Mouse (Mus musculus): ENCODE results near the gene Dnaic1.

DNA sequence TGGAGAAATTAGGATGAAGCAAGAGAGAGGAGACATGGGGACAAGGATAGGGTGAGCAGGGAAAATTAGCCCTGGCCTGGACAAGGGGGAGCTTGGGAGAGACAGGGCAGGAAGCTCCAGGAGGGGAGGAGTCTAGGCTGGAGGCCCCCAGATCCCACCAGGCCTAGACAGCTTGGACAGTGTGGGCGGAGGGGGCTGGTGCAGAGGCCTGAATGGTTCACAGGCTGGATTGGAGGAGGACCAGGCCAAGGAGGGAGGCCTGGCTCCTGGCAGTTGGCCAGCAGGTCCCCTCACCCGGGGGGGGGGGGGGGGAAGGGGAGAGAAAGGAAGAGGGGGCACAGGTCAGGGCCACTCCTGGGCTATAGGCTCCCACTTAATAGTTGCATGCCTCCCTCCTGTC is 109.7 kb downstream of the Dnaic1 start:
- TF ChIP-seq CTCF (IDR thresholded peaks at IDR 0.05; ENCODE audit: low read depth, low read length) = no peak
- no peak for TF ChIP-seq TAL1 (conservative IDR thresholded peaks at IDR 0.05; ENCODE audit: low read depth, low read length)
- TF ChIP-seq POLR2AphosphoS5 (IDR thresholded peaks at IDR 0.05; ENCODE audit: insufficient replicate concordance, low read depth, low read length) = no peak

All from G1E (cell line).